Mouse (Mus musculus) MEL (cell line): ENCODE data around the gene Adamtsl2.

ENCODE experiments used
- CTCF ChIP-seq, 3 experiments: IDR thresholded peaks in 2 of 3; conservative IDR thresholded peaks in 1 of 3; 2 replicates each; pipeline ENCODE4 v1.5.1; 2011 to 2012; ENCODE audit warnings: low read length in 3 of 3, low read depth in 2 of 3, mild to moderate bottlenecking in 2 of 3, improper control_type of control experiment in 1 of 3, inconsistent platforms in 1 of 3, mixed read lengths in 1 of 3, moderate library complexity in 1 of 3; ENCODE audit not compliant: control insufficient read depth in 1 of 3, insufficient read depth in 1 of 3, poor library complexity in 1 of 3, severe bottlenecking in 1 of 3
- EP300 ChIP-seq, 2 experiments: IDR thresholded peaks; 2 replicates each; pipeline ENCODE4 v1.6.1; 2011; ENCODE audit warnings: improper control_type of control experiment in 2 of 2, low read length in 2 of 2, low read depth in 1 of 2, mild to moderate bottlenecking in 1 of 2
- MAFK ChIP-seq: IDR thresholded peaks from 2 replicates; pipeline ENCODE4 v1.6.1; 2011; ENCODE audit warnings: low read depth, mild to moderate bottlenecking, low read length, improper control_type of control experiment, borderline replicate concordance
- NRF1 ChIP-seq: IDR thresholded peaks from 2 replicates; pipeline ENCODE4 v1.6.1; 2014; ENCODE audit warnings: low read depth, mild to moderate bottlenecking, inconsistent platforms, low read length, improper control_type of control experiment, moderate library complexity; ENCODE audit not compliant: poor library complexity, insufficient read depth, severe bottlenecking
- POLR2A ChIP-seq, 2 experiments: IDR thresholded peaks; 2 replicates each; pipeline ENCODE4 v1.6.1; 2011 to 2012; ENCODE audit warnings: low read length in 2 of 2, mild to moderate bottlenecking in 2 of 2, control low read depth in 1 of 2, improper control_type of control experiment in 1 of 2, low read depth in 1 of 2, moderate library complexity in 1 of 2; ENCODE audit not compliant: control insufficient read depth in 1 of 2, insufficient read depth in 1 of 2, poor library complexity in 1 of 2
- SMC3 ChIP-seq: IDR thresholded peaks from 2 replicates; pipeline ENCODE4 v1.6.1; 2011; ENCODE audit warnings: low read depth, low read length, improper control_type of control experiment

GRCm38 (mm10) chr2:27106816-27107215 lies 27.6 kb downstream of the Adamtsl2 start:
- TF ChIP-seq CTCF (IDR thresholded peaks at IDR 0.05 in 2 of 3, conservative IDR thresholded peaks at IDR 0.05 in 1 of 3; ENCODE audit: control insufficient read depth in 1 of 3, insufficient read depth in 1 of 3, low read depth in 2 of 3, low read length in 3 of 3, poor library complexity in 1 of 3, severe bottlenecking in 1 of 3) (no peak), EP300 (IDR thresholded peaks at IDR 0.05; ENCODE audit: low read depth in 1 of 2, low read length in 2 of 2) (no peak), SMC3 (no peak), MAFK (no peak), POLR2A (IDR thresholded peaks at IDR 0.05; ENCODE audit: control insufficient read depth in 1 of 2, insufficient read depth in 1 of 2, low read depth in 1 of 2, low read length in 2 of 2, poor library complexity in 1 of 2) (no peak), NRF1 (no peak)
